Mouse (Mus musculus) adrenal gland, postnatal 10 days (tissue): ENCODE measurements around the gene Hist1h4f. TPM values are rescaled to one million over a fixed set of nuclear protein-coding genes. Genes with fewer than 3 reads are reported as not detected.
A peak's percentile ranks its signal among the peaks of the same experiment; 100 is the strongest.
"Not testable (repeated sequence)": the region's sequence is repeated elsewhere in the genome, so short reads cannot be mapped to it uniquely, and the experiment has no call there.

ENCODE experiments used
- DNase-seq: peaks from one replicate; pipeline ENCODE4 v3.0.0; 2021; ENCODE audit warnings: mixed read lengths
- total RNA-seq, 2 experiments: library from RNA; stranded (reverse); gene quantifications; 2 replicates each; pipeline ENCODE4 v1.2.3; 2021

Gene Hist1h4f
- total RNA-seq, 2 experiments from 2014 or later = 529 to 619 TPM

- DNase-seq = peak; percentile 84
Observed at GRCm38 (mm10) chr13:23554925-23555838, 3.7 kb upstream of the Hist1h4f start.

GRCm38 (mm10) chr13:23554393-23554792 lies 2.9 kb upstream of the Hist1h4f start:
- no peak for DNase-seq

GRCm38 (mm10) chr13:23552962-23553361 lies 1.5 kb upstream of the Hist1h4f start, which contains the start of gene Hist1h1d:
Gene Hist1h1d (plus strand): TSS chr13:23553262.
- DNase-seq = no peak

GRCm38 (mm10) chr13:23551931-23552914 lies 775 bp upstream of the Hist1h4f start:
- DNase-seq = no peak

GRCm38 (mm10) chr13:23550761-23551145 lies 695 bp downstream of the Hist1h4f start:
- DNase-seq = no peak

- DNase-seq = no peak
Observed at GRCm38 (mm10) chr13:23546694-23547093, 4.8 kb downstream of the Hist1h4f start.

GRCm38 (mm10) chr13:23544787-23545120 lies 6.7 kb downstream of the Hist1h4f start:
- DNase-seq = not testable (repeated sequence)

- DNase-seq = peak; percentile 78
Observed at GRCm38 (mm10) chr13:23543965-23544786, 7.3 kb downstream of the Hist1h4f start, which contains the start of gene Hist1h3f. Gene Hist1h3f (plus strand): TSS chr13:23544052.

- DNase-seq = peak; percentile 77
Observed at GRCm38 (mm10) chr13:23542999-23543607, 8.3 kb downstream of the Hist1h4f start, which contains the start of gene Hist1h2bh. Gene Hist1h2bh (minus strand): TSS chr13:23543392.

- not testable (repeated sequence) for DNase-seq
Observed at GRCm38 (mm10) chr13:23542225-23542980, 9.0 kb downstream of the Hist1h4f start.

GRCm38 (mm10) chr13:23541497-23541896 lies 10.0 kb downstream of the Hist1h4f start:
- DNase-seq = no peak

- not testable (repeated sequence) for DNase-seq
Observed at GRCm38 (mm10) chr13:23539821-23540220, 11.6 kb downstream of the Hist1h4f start.

GRCm38 (mm10) chr13:23538249-23538648 lies 13.2 kb downstream of the Hist1h4f start:
- DNase-seq = no peak

GRCm38 (mm10) chr13:23537006-23537710 lies 14.3 kb downstream of the Hist1h4f start:
- DNase-seq = no peak

GRCm38 (mm10) chr13:23536076-23536822 lies 15.2 kb downstream of the Hist1h4f start:
- no peak for DNase-seq

GRCm38 (mm10) chr13:23535137-23536075 lies 16.0 kb downstream of the Hist1h4f start, which contains the start of gene Hist1h3g:
Gene Hist1h3g (plus strand): TSS chr13:23535422.
- peak; percentile 90 for DNase-seq

- peak; percentile 47 for DNase-seq
Observed at GRCm38 (mm10) chr13:23534368-23535131, 16.9 kb downstream of the Hist1h4f start.
